17 mouse cellular contexts compared by ENCODE assay signal in the genomic region with DNA sequence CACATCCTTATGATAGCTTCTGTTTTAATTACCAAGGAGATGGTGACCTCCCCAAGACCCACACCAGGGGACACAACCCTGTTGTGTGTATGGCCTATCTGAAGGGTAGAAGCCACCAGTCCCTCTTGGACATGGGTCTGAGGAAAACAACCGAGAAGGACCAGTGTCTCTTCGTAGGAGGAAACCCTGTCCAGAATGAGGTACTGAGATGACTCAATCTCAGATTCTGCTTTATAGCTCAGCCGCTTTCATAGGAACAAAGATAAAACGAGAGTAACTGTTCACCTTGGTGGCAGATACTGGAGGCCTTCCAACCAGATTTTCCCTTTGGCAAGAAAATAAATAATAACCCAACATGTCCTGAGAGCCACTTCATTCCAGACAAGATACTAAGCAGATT.
DNase-seq lines count a peak whose midpoint lies in the region; TF ChIP-seq lines count a peak whose summit lies in the region.
"Had no signal": no experiment of that assay in that cellular context is flagged by ENCODE, and none has a peak within 500 bp of the region (broad histone marks: within the 10 kb centered on the region; RNA-seq: fewer than 3 reads in every experiment).

No protein-coding gene starts in this region.

- H3K27me3 ChIP-seq in CH12.LX (replicated peaks): no peaks in the 10 kb centered on the region
- H3K27me3 ChIP-seq: embryonic facial prominence, embryonic 12.5 days; forebrain, embryonic 13.5 days; forebrain, embryonic 15.5 days; Patski had no signal

- H3K4me2 ChIP-seq in CH12.LX (ENCODE audit: insufficient read depth, low read depth, poor library complexity, severe bottlenecking): no peak overlapping the region
- H3K4me2 ChIP-seq: embryonic facial prominence, embryonic 12.5 days; forebrain, embryonic 13.5 days; forebrain, embryonic 15.5 days had no signal

- TF ChIP-seq POLR2A in CH12.LX (IDR thresholded peaks at IDR 0.05; ENCODE audit: low read depth, low read length): no peak

- H3K4me1 ChIP-seq in CH12.LX (ENCODE audit: control insufficient read depth in 1 of 2, insufficient read depth in 2 of 2): peaks cover 16 to 31% of the 10 kb centered on the region in 2 experiments

- no peak for TF ChIP-seq CTCF in CH12.LX (conservative IDR thresholded peaks at IDR 0.05 in 1 of 2, IDR thresholded peaks at IDR 0.05 in 1 of 2; ENCODE audit: low read depth in 2 of 2, low read length in 2 of 2)

- H3K27ac ChIP-seq in CH12.LX (ENCODE audit: insufficient read depth, low read depth): no peak overlapping the region
- H3K27ac ChIP-seq: embryonic facial prominence, embryonic 10.5 days; embryonic facial prominence, embryonic 12.5 days; forebrain, embryonic 13.5 days; forebrain, embryonic 15.5 days had no signal

- no peak for TF ChIP-seq RAD21 in CH12.LX (IDR thresholded peaks at IDR 0.05; ENCODE audit: low read depth, low read length)

- no peak overlapping the region for H3K9ac ChIP-seq in CH12.LX (ENCODE audit: insufficient read depth, low read depth)
- H3K9ac ChIP-seq: embryonic facial prominence, embryonic 12.5 days; forebrain, embryonic 13.5 days; forebrain, embryonic 15.5 days; forebrain, postnatal 0 days had no signal

- no peaks in the 10 kb centered on the region for H3K9me3 ChIP-seq in CH12.LX (replicated peaks; ENCODE audit: low read length)
- H3K9me3 ChIP-seq: embryonic facial prominence, embryonic 10.5 days; embryonic facial prominence, embryonic 12.5 days; forebrain, embryonic 13.5 days; forebrain, embryonic 15.5 days had no signal

- dilution Hi-C loops in CH12.LX (cut with MboI; ENCODE audit: extremely low pct_ligation_motif_present, extremely low pct_unique_long_range_greater_than_20kb, low sequenced_read_pairs): no loop called here

- in situ Hi-C loops in CH12.LX (cut with MboI; ENCODE audit: low pct_ligation_motif_present, low pct_unique_long_range_greater_than_20kb, low sequenced_read_pairs): no loop called here

- H3K36me3 ChIP-seq in CH12.LX (replicated peaks in 1 of 2; ENCODE audit: control insufficient read depth in 1 of 2, insufficient read depth in 1 of 2, low read length in 1 of 2): no peaks in the 10 kb centered on the region
- H3K36me3 ChIP-seq: embryonic facial prominence, embryonic 10.5 days; embryonic facial prominence, embryonic 12.5 days; forebrain, embryonic 15.5 days; G1E had no signal

- TF ChIP-seq EP300 in CH12.LX (IDR thresholded peaks at IDR 0.05; ENCODE audit: low read length): peak; percentile 83

- no peaks in the 10 kb centered on the region for H3K79me2 ChIP-seq in CH12.LX (replicated peaks; ENCODE audit: control insufficient read depth, extremely low read depth, insufficient read depth, poor library complexity, severe bottlenecking)

- peak; percentile 38 for DNase-seq in adrenal gland, adult 8-10 months
- DNase-seq in adrenal gland, postnatal 25 days: no peak
- peak; percentile 34 for DNase-seq in adrenal gland, postnatal 14 days
- no peak for DNase-seq in adrenal gland, postnatal 4 days (ENCODE audit: low spot score in 2 of 2)
- DNase-seq in CH12.LX (ENCODE audit: extremely low read depth): peak; percentile 34
- no peak for DNase-seq in thymus, postnatal 4 days
- DNase-seq: cerebellum, adult 11-12 months; cerebellum, adult 2 months; cerebellum, adult 9-10 months; cerebellum, postnatal 25 days; forebrain, postnatal 0 days had no signal

- no peak overlapping the region for H3K4me3 ChIP-seq in CH12.LX (replicated peaks in 1 of 3; ENCODE audit: low read depth in 2 of 3, low read length in 2 of 3, poor library complexity in 1 of 3)
- H3K4me3 ChIP-seq: embryonic facial prominence, embryonic 10.5 days; embryonic facial prominence, embryonic 12.5 days; forebrain, embryonic 13.5 days; forebrain, embryonic 15.5 days had no signal

TF ChIP-seq in CH12.LX, 34 proteins besides CTCF, POLR2A, EP300 and RAD21:
- TF ChIP-seq USF2 (conservative IDR thresholded peaks at IDR 0.05; ENCODE audit: low read depth, low read length): no peak
- TF ChIP-seq KAT2A (IDR thresholded peaks at IDR 0.05; ENCODE audit: insufficient replicate concordance, low read length): no peak
- 0 out of 2 replicates have a peak, but pooled peaks have one; percentile 23 for TF ChIP-seq ETS1 (conservative IDR thresholded peaks at IDR 0.05; ENCODE audit: low read depth, low read length)
- TF ChIP-seq CHD2 (IDR thresholded peaks at IDR 0.05; ENCODE audit: low read length): peak; percentile 45; the same call in 1 of the 2 replicates
- no peak for TF ChIP-seq RCOR1 (conservative IDR thresholded peaks at IDR 0.05; ENCODE audit: low read depth, low read length)
- no peak for TF ChIP-seq E2F4 (IDR thresholded peaks at IDR 0.05; ENCODE audit: insufficient replicate concordance, low read depth, low read length)
- no peak for TF ChIP-seq MAX (IDR thresholded peaks at IDR 0.05; ENCODE audit: low read length)
- TF ChIP-seq PAX5 (IDR thresholded peaks at IDR 0.05; ENCODE audit: low read length): no peak
- TF ChIP-seq JUND (conservative IDR thresholded peaks at IDR 0.05; ENCODE audit: low read depth, low read length): peak; percentile 97
- no peak for TF ChIP-seq MXI1 (IDR thresholded peaks at IDR 0.05; ENCODE audit: low read depth, low read length)
- TF ChIP-seq NRF1 (IDR thresholded peaks at IDR 0.05; ENCODE audit: low read depth, low read length): no peak
- no peak for TF ChIP-seq TBP (conservative IDR thresholded peaks at IDR 0.05; ENCODE audit: low read depth, low read length)
- TF ChIP-seq POLR2AphosphoS2 (IDR thresholded peaks at IDR 0.05; ENCODE audit: low read depth, low read length): no peak
- no peak for TF ChIP-seq NELFE (IDR thresholded peaks at IDR 0.05; ENCODE audit: low read depth, low read length)
- no peak for TF ChIP-seq MYC (IDR thresholded peaks at IDR 0.05; ENCODE audit: low read depth, low read length)
- TF ChIP-seq ELF1 (IDR thresholded peaks at IDR 0.05; ENCODE audit: low read depth, low read length): no peak
- no peak for TF ChIP-seq USF1 (IDR thresholded peaks at IDR 0.05; ENCODE audit: low read depth, low read length)
- no peak for TF ChIP-seq MEF2A (IDR thresholded peaks at IDR 0.05; ENCODE audit: borderline replicate concordance, low read depth, low read length)
- TF ChIP-seq MAZ (IDR thresholded peaks at IDR 0.05; ENCODE audit: low read depth, low read length): 0 out of 2 replicates have a peak, but pooled peaks have one; percentile 11
- no peak for TF ChIP-seq BHLHE40 (IDR thresholded peaks at IDR 0.05; ENCODE audit: low read depth, low read length)
- TF ChIP-seq MAFK (IDR thresholded peaks at IDR 0.05; ENCODE audit: insufficient replicate concordance, low read length): no peak
- no peak for TF ChIP-seq HCFC1 (IDR thresholded peaks at IDR 0.05; ENCODE audit: low read depth, low read length)
- TF ChIP-seq ZNF384 (IDR thresholded peaks at IDR 0.05; ENCODE audit: low read depth, low read length): no peak
- TF ChIP-seq UBTF (IDR thresholded peaks at IDR 0.05; ENCODE audit: low read depth, low read length): no peak
- TF ChIP-seq ZMIZ1 (IDR thresholded peaks at IDR 0.05; ENCODE audit: low read depth, low read length): no peak
- TF ChIP-seq CHD1 (IDR thresholded peaks at IDR 0.05; ENCODE audit: low read depth, low read length): no peak
- no peak for TF ChIP-seq GABPA (IDR thresholded peaks at IDR 0.05; ENCODE audit: insufficient replicate concordance, low read depth, low read length)
- no peak for TF ChIP-seq SMC3 (IDR thresholded peaks at IDR 0.05; ENCODE audit: low read depth, low read length)
- no peak for TF ChIP-seq ZC3H11A (IDR thresholded peaks at IDR 0.05; ENCODE audit: low read depth, low read length)
- TF ChIP-seq TCF12 (IDR thresholded peaks at IDR 0.05; ENCODE audit: low read depth, low read length): 0 out of 2 replicates have a peak, but pooled peaks have one; percentile 26
- TF ChIP-seq JUN (IDR thresholded peaks at IDR 0.05; ENCODE audit: insufficient read depth, low read depth, low read length): peak; percentile 86
- TF ChIP-seq IRF4 (IDR thresholded peaks at IDR 0.05; ENCODE audit: low read depth, low read length): peak; percentile 94
- no peak for TF ChIP-seq ZKSCAN1 (IDR thresholded peaks at IDR 0.05; ENCODE audit: borderline replicate concordance, low read depth, low read length)
- no peak for TF ChIP-seq SIN3A (IDR thresholded peaks at IDR 0.05; ENCODE audit: low read length)

Comparison
In these comparisons a context has a peak if more than half of its experiments do, and no peak if none do; other contexts are left out.
1. DNase-seq: peak in adrenal gland, adult 8-10 months (single experiment), adrenal gland, postnatal 14 days (single experiment) and CH12.LX (single experiment); none in adrenal gland, postnatal 25 days (single experiment), adrenal gland, postnatal 4 days (0 of 2) and thymus, postnatal 4 days (single experiment).